Mouse (Mus musculus) neural tube, embryonic 11.5 days (tissue): ENCODE measurements around the gene Fam131a. TPM values are rescaled to one million over a fixed set of nuclear protein-coding genes. Genes with fewer than 3 reads are reported as not detected.

Experiments
- ATAC-seq: fragments of 200-750 bp; cut with Nextera tagmentation; 2 replicates; pipeline ENCODE4 v1.8.0; 2017; ENCODE audit warnings: moderate number of reproducible peaks, mild to moderate bottlenecking, moderate TSS enrichment, moderate library complexity; ENCODE audit not compliant: insufficient read depth, low FRiP score, low TSS enrichment
- DNase-seq: peaks from one replicate; pipeline ENCODE4 v3.0.0-alpha.2; 2015; ENCODE audit warnings: low spot score
- H3K27ac ChIP-seq: fragments of 300-500 bp; sonication (generic); 2 replicates; pipeline ENCODE4 v1.5.1; 2014; ENCODE audit warnings: low read depth, mild to moderate bottlenecking, low read length
- H3K27me3 ChIP-seq: fragments of 300-500 bp; sonication (generic); 2 replicates; pipeline ENCODE4 v1.6.1; 2014; ENCODE audit warnings: mild to moderate bottlenecking, low read length, mixed read lengths; ENCODE audit not compliant: control insufficient read depth, insufficient read depth
- H3K36me3 ChIP-seq: fragments of 300-500 bp; sonication (generic); 2 replicates; pipeline ENCODE4 v1.6.1; 2014; ENCODE audit warnings: mild to moderate bottlenecking, low read length, moderate library complexity, mixed read lengths; ENCODE audit not compliant: control insufficient read depth, insufficient read depth
- H3K4me1 ChIP-seq: fragments of 300-500 bp; sonication (generic); 2 replicates; pipeline ENCODE4 v1.6.1; 2014; ENCODE audit warnings: low read length, mixed read lengths; ENCODE audit not compliant: control insufficient read depth, insufficient read depth
- H3K4me2 ChIP-seq: fragments of 300-500 bp; sonication (generic); 2 replicates; pipeline ENCODE4 v1.6.1; 2014; ENCODE audit warnings: low read depth, mild to moderate bottlenecking, moderate library complexity
- H3K4me3 ChIP-seq: fragments of 300-500 bp; sonication (generic); 2 replicates; pipeline ENCODE4 v1.5.1; 2014; ENCODE audit warnings: low read depth, low read length
- H3K9ac ChIP-seq: fragments of 300-500 bp; sonication (generic); 2 replicates; pipeline ENCODE4 v1.6.1; 2014; ENCODE audit warnings: mild to moderate bottlenecking, low read length
- H3K9me3 ChIP-seq: fragments of 300-500 bp; sonication (generic); 2 replicates; pipeline ENCODE4 v1.6.1; 2016; ENCODE audit warnings: low read length; ENCODE audit not compliant: control insufficient read depth
- WGBS: fragments of 180-500 bp; shearing (Covaris S2); extraction: QIAGEN DNeasy Blood & Tissue Kit; methylation state at CpG from one replicate; pipeline ENCODE4 v1.1.7; 2014; 5-methylcytosine and 5-hydroxymethylcytosine counted together
- polyA plus RNA-seq: library from polyadenylated mRNA; unstranded; fragments of >200 nt; fragmentation: Nextera tagmentation; extraction: Ambion mirVana; gene quantifications from 2 replicates; pipeline ENCODE4 v1.2.1, GENCODE M21; 2014

The Fam131a gene
- polyA plus RNA-seq, 1 experiment from 2014 or later: 17.8 TPM

DNA sequence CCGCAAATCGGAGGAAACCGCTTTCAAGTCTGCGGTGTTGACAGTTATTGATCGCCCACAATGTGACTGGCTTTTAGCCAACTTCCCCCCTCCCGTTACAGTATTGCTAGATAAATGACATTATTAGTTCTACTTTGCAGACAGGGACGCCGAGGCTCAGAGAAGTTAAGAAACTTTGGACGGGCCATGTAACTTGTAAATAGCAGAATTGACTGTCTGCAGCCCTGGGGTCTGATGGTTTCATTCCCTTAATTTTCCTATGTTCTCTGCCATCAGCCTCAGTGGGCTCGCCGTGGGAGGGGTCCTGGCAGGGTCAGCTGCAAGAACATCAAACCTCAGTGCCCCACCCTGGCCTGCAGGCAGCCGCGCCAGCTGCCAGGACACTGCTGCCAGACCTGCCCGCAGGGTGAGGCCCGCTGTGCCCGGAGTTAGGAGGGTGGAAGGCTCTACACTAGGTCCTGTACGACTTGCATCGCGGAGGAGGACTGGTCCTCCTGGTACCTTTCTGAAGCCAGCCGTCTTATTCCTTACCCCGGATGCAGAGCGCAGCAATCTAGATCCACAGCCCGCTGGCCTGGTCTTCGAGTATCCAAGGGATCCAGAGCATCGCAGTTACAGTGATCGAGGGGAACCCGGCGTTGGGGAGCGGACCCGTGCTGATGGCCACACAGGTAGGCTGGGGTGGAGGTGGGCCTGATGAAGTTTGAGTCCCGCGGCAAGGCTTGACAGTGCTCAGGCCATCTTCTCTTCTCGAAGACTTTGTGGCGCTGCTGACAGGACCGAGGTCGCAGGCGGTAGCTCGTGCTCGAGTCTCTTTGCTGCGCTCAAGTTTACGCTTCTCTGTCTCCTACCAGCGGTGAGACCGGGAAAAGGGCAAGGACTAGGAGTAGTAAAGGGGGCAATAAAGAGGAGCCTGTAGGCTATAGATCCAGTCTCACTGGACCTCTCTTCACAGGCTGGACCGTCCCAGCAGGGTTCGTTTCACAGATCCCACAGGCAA is 41.0 kb downstream of the Fam131a start, which contains the start of gene Thpo:
TSS of gene Thpo (minus strand) at position 781 of the 1,000 bp plus-strand sequence.
- 3% methylated on average over 45 of the region's 45 CpGs for WGBS

DNA sequence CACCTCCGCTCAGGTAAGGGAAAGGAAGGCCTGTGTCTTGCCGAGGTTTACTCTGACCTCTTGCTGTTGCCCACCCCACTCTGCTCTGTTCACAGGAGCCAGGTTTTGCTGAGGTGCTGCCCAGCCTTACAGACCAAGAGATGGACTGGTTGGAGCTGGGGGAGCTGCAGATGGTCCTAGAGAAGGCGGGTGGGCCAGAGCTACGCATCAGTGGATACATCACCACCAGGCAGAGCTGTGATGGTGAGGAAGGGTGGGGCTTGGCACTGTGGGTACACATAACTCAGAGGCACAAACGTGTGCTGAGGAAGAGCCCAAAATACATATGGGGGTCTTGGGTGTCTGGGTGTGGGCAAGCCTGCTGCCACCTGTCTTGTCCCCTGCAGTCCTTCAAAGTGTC is 42.6 kb downstream of the Fam131a start:
- ATAC-seq (no peak), DNase-seq (no peak)
- WGBS: 92% methylated on average over 5 of the region's 5 CpGs
- no peak overlapping the region for H3K4me2 ChIP-seq
- H3K9ac ChIP-seq: no peak overlapping the region
- no peak overlapping the region for H3K4me3 ChIP-seq
- H3K36me3 ChIP-seq: no peaks in the 10 kb centered on the region; the same call in 1 of the 2 replicates
- H3K4me1 ChIP-seq: peaks cover 9% of the 10 kb centered on the region; the same call in 1 of the 2 replicates
- peaks cover 21% of the 10 kb centered on the region for H3K27me3 ChIP-seq
- no peak overlapping the region for H3K27ac ChIP-seq
- no peaks in the 10 kb centered on the region for H3K9me3 ChIP-seq

More for the DNA sequence above, 41.0 kb downstream of the Fam131a start, which contains the start of gene Thpo:
- ATAC-seq: no peak
- Histone ChIP-seq H3K9ac (peak within 1 kb of the TSS; percentile 82), H3K27ac (no peak within 1 kb of the TSS), H3K9me3 (no peaks in the 10 kb centered on the region), H3K27me3 (peaks cover 21% of the 10 kb centered on the region), H3K4me1 (peaks cover 9% of the 10 kb centered on the region; the same call in 1 of the 2 replicates), H3K4me2 (peak within 1 kb of the TSS; percentile 97), H3K36me3 (no peaks in the 10 kb centered on the region; the same call in 1 of the 2 replicates), H3K4me3 (peak within 1 kb of the TSS; percentile 69)
- DNase-seq: peak; percentile 35

DNA sequence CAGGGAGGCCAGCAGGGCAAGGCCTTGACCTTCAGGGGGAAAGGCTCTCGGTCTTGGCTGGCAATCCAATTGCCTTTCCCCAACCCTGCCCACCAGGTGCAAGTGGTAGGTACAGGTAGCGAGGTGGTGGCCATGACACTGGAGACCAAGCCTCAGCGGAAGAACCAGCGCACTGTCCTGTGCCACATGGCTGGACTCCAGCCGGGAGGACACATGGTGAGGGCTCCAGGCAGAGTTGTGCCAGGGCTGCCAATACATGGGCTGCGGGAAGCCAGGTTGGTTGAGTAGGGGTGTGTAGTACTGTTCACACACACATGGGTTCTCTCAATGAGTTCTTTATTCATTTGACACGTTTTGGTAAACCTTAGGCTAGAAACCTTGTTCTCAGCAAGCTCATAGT is 43.1 kb downstream of the Fam131a start:
- 84% methylated on average over 7 of the region's 7 CpGs for WGBS
- peaks cover 21% of the 10 kb centered on the region for H3K27me3 ChIP-seq
- H3K4me1 ChIP-seq: peaks cover 9% of the 10 kb centered on the region; the same call in 1 of the 2 replicates
- no peaks in the 10 kb centered on the region; the same call in 1 of the 2 replicates for H3K36me3 ChIP-seq
- H3K9ac ChIP-seq: no peak overlapping the region
- no peak overlapping the region for H3K27ac ChIP-seq
- no peak overlapping the region for H3K4me3 ChIP-seq
- no peaks in the 10 kb centered on the region for H3K9me3 ChIP-seq
- no peak for ATAC-seq
- no peak for DNase-seq
- H3K4me2 ChIP-seq: no peak overlapping the region

DNA sequence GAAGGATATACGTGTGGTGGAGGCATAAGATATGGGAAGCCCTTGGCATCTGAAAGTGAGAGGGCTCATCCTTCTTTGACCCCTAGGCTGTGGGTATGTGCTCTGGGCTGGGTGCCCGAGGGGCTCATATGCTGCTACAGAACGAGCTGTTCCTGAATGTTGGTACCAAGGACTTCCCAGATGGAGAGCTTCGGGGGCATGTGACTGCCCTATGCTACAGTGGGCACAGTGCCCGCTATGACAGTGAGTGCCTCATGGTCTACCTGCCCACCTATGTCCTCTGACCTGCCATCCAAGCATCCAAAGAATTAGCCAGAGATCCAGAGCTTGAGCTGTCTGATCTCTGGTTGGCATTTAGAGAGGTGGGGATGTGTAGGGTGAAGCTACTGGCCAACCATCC is 43.8 kb downstream of the Fam131a start:
- no peak overlapping the region for H3K4me2 ChIP-seq
- H3K27ac ChIP-seq: no peak overlapping the region
- WGBS: 91% methylated on average over 5 of the region's 5 CpGs
- H3K4me3 ChIP-seq: no peak overlapping the region
- ATAC-seq (no peak), DNase-seq (no peak)
- no peaks in the 10 kb centered on the region for H3K9me3 ChIP-seq
- H3K9ac ChIP-seq: no peak overlapping the region
- peaks cover 21% of the 10 kb centered on the region for H3K27me3 ChIP-seq
- peaks cover 9% of the 10 kb centered on the region; the same call in 1 of the 2 replicates for H3K4me1 ChIP-seq
- H3K36me3 ChIP-seq: no peaks in the 10 kb centered on the region

DNA sequence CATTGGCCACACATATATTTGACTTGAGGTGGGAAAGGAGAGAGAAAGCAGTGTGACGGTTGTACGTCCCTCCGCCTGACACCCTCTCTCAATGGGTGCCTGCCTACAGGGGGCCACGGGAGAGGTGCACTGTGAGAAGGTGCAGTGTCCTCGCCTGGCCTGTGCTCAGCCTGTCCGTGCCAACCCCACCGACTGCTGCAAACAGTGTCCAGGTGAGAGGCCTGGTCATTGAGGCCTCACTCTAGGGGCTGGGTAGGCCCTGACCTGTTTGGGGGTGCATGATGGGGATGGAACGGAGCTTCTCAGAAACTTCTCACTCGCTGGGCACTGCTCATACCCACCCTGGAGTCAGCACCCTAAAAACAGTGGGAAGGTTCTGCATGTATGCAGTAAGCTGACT is 46.8 kb downstream of the Fam131a start:
- no peaks in the 10 kb centered on the region for H3K9me3 ChIP-seq
- DNase-seq (no peak), ATAC-seq (no peak)
- H3K4me1 ChIP-seq: no peaks in the 10 kb centered on the region
- no peaks in the 10 kb centered on the region for H3K36me3 ChIP-seq
- WGBS: 86% methylated on average over 9 of the region's 9 CpGs
- no peak overlapping the region for H3K4me3 ChIP-seq
- H3K4me2 ChIP-seq: no peak overlapping the region
- H3K27me3 ChIP-seq: peaks cover 6% of the 10 kb centered on the region
- no peak overlapping the region for H3K9ac ChIP-seq
- no peak overlapping the region for H3K27ac ChIP-seq

DNA sequence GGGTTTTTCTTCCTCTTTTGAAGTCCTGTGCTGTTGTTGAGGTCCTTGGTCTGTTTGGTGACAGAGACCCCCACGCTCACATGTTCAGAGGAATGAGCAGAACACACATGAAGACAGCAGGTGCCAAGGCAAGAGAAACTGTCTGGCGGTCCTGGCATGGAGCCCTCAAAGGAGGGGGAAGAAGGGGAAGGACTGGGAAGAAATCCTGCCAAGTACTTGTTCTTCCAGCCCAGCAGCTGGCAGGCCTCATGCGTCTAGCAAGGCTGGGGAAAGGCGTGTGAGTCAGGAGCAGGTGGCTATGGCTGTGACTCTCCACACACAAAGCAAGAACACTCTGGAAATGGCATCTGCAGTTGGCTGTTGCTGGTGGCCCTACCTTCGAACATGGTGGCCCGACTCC is 53.6 kb downstream of the Fam131a start:
- H3K27me3 ChIP-seq: no peaks in the 10 kb centered on the region
- ATAC-seq (no peak), DNase-seq (no peak)
- H3K4me1 ChIP-seq: no peaks in the 10 kb centered on the region
- H3K9me3 ChIP-seq: no peaks in the 10 kb centered on the region
- H3K4me2 ChIP-seq: no peak overlapping the region
- WGBS: 83% methylated on average over 6 of the region's 6 CpGs
- no peak overlapping the region for H3K4me3 ChIP-seq
- no peak overlapping the region for H3K27ac ChIP-seq
- H3K36me3 ChIP-seq: no peaks in the 10 kb centered on the region
- H3K9ac ChIP-seq: no peak overlapping the region

DNA sequence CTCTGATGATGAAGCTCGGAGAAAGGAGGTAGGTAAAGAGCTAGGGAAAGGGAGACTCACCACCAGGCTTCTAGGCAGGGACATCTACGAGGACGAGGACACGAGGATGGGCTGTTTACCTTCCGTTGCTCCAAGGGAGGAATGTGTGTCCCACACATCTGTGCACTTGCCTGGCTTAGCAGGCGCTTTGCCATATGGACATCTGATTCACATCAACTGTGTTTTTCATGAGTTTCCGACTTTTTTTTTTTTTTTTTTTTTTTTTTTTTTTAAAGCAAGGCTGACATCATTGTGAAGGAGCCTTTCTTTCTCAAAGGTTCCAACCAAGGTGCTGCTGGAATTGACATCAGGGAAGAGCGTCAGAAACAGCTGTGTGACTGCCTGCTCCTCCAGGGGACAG is 57.5 kb downstream of the Fam131a start:
- WGBS: 43% methylated on average over 8 of the region's 8 CpGs
- Histone ChIP-seq H3K4me3 (no peak overlapping the region), H3K9me3 (no peaks in the 10 kb centered on the region), H3K27me3 (no peaks in the 10 kb centered on the region), H3K27ac (no peak overlapping the region), H3K9ac (no peak overlapping the region), H3K36me3 (no peaks in the 10 kb centered on the region), H3K4me1 (no peaks in the 10 kb centered on the region), H3K4me2 (no peak overlapping the region)
- ATAC-seq (no peak), DNase-seq (no peak)
